Mouse (Mus musculus): ENCODE measurements at regions not wholly inside any gene's neighbourhood (a gene's known extent, or its start where the extent isn't known, plus 50 kb on each side); places are given as distances from the start of the nearest gene placed in this dataset.
"Not testable (repeated sequence)": the region's sequence is repeated elsewhere in the genome, so short reads cannot be mapped to it uniquely, and the experiment has no call there.

GRCm38 (mm10) chr13:107596183-107596582, 448.1 kb upstream of the Smim15 start:
- DNase-seq (ENCODE audit: low read depth, low spot score), result no peak

- no peak for DNase-seq (ENCODE audit: low read depth, low spot score)
These were observed 455.7 kb upstream of the Smim15 start for GRCm38 (mm10) chr13:107588399-107589002.

- no peak for DNase-seq (ENCODE audit: low read depth, low spot score)
These were observed 456.6 kb upstream of the Smim15 start for GRCm38 (mm10) chr13:107587678-107588077.

GRCm38 (mm10) chr13:107585936-107586335, 458.3 kb upstream of the Smim15 start:
- no peak for DNase-seq (ENCODE audit: low read depth, low spot score)

GRCm38 (mm10) chr13:107585353-107585752, 458.9 kb upstream of the Smim15 start:
- DNase-seq (ENCODE audit: low read depth, low spot score), result no peak

- no peak for DNase-seq (ENCODE audit: low read depth, low spot score)
These were observed 465.3 kb upstream of the Smim15 start for GRCm38 (mm10) chr13:107578968-107579367.

GRCm38 (mm10) chr13:107577809-107578208, 466.4 kb upstream of the Smim15 start:
- DNase-seq (ENCODE audit: low read depth, low spot score), result no peak

- no peak for DNase-seq (ENCODE audit: low read depth, low spot score)
These were observed 467.0 kb upstream of the Smim15 start for GRCm38 (mm10) chr13:107577272-107577671.

- no peak for DNase-seq (ENCODE audit: low read depth, low spot score)
These were observed 467.5 kb upstream of the Smim15 start for GRCm38 (mm10) chr13:107576701-107577100.

- DNase-seq (ENCODE audit: low read depth, low spot score), result no peak
These were observed 469.2 kb upstream of the Smim15 start for GRCm38 (mm10) chr13:107575025-107575424.

GRCm38 (mm10) chr13:107573499-107574355, 470.5 kb upstream of the Smim15 start:
- DNase-seq (ENCODE audit: low read depth, low spot score), result no peak

GRCm38 (mm10) chr13:107571539-107571938, 472.7 kb upstream of the Smim15 start:
- no peak for DNase-seq (ENCODE audit: low read depth, low spot score)

GRCm38 (mm10) chr13:107569477-107569876, 474.8 kb upstream of the Smim15 start:
- no peak for DNase-seq (ENCODE audit: low read depth, low spot score)

- peak; percentile 30 for DNase-seq (ENCODE audit: low read depth, low spot score)
These were observed 475.5 kb upstream of the Smim15 start for GRCm38 (mm10) chr13:107568701-107569121.

GRCm38 (mm10) chr13:107562463-107562862, 481.8 kb upstream of the Smim15 start:
- DNase-seq (ENCODE audit: low read depth, low spot score), result no peak

GRCm38 (mm10) chr13:107561529-107561928, 482.7 kb upstream of the Smim15 start:
- DNase-seq (ENCODE audit: low read depth, low spot score), result no peak

- no peak for DNase-seq (ENCODE audit: low read depth, low spot score)
These were observed 488.3 kb upstream of the Smim15 start for GRCm38 (mm10) chr13:107555958-107556357.

GRCm38 (mm10) chr13:107554091-107554490, 490.2 kb upstream of the Smim15 start:
- DNase-seq (ENCODE audit: low read depth, low spot score), result no peak

GRCm38 (mm10) chr13:107552165-107552564, 492.1 kb upstream of the Smim15 start:
- DNase-seq (ENCODE audit: low read depth, low spot score), result no peak

GRCm38 (mm10) chr13:107549995-107550394, 494.3 kb upstream of the Smim15 start:
- not testable (repeated sequence) for DNase-seq (ENCODE audit: low read depth, low spot score)

GRCm38 (mm10) chr13:107547073-107547472, 497.2 kb upstream of the Smim15 start:
- no peak for DNase-seq (ENCODE audit: low read depth, low spot score)

- DNase-seq (ENCODE audit: low read depth, low spot score), result no peak
These were observed 497.9 kb upstream of the Smim15 start for GRCm38 (mm10) chr13:107546181-107546900.
